Mouse (Mus musculus) ovary, postnatal 14 days (tissue): ENCODE data around the gene Gas2l3.
A peak's percentile ranks its signal among the peaks of the same experiment; 100 is the strongest.

Experiments used
- DNase-seq: peaks from one replicate; pipeline ENCODE4 v3.0.0; 2022; ENCODE audit warnings: low spot score

Gas2l3 gene

DNA sequence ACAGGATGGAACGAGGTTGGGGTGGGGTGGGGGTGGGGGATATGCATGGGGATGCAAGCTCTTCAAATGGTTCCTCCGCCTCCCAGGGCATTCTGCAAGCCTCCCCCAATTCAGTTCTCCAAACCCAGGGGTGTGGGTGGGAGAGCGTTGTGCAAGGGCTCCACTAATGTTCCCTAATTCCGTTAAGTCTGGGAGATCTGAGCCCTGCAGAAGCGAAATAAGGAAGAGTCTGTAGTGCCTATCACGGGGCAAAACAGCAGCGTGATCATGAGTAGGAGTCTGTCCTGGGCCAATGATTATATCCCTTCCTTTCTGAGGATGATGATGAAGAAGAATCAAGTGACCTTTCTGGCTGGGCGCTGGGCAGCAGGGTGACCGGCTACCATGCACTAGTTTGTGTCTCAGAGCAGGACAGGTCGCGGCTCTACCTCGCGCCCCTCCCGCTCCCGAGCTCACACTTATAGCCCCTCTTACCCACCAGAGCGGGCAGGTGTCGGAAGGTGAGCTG is 598 bp downstream of the Gas2l3 start:
- DNase-seq: no peak

DNA sequence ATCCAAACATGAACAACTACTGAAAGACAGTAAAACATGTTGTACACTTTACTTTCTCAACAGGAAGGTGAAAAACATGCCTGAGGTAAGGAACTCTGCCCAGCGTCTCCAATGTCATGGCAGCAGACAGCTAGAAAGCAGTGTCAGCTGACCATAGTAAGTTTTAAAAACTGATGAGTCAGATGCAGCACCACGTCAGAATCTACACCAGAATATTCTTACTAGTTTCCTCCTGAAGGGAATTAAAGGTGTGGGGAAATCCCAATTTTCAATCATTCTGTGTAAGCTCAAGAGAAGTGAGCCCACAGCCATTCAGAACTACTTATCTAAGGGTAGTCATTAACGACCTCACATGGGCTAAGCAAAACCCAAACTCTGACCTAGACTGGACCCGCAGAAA is 1.1 kb downstream of the Gas2l3 start:
- no peak for DNase-seq

DNA sequence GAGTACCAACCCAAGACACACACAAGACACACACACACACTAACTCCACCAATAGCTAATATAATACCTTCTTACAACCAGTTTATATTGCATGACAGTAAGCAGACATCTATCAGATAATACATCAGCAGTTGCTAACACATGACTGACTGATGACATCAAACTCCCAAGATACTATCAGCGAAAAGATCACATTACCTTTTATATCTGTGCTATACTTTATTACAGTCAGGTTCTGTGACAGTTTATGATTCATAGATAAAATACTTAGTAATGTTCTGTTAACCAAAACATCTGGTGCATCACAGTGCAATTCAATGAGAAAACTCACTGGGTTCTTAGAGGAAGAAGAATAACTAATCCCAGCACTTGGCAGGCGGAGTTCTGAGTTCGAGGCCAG is 1.8 kb downstream of the Gas2l3 start:
- no peak for DNase-seq

DNA sequence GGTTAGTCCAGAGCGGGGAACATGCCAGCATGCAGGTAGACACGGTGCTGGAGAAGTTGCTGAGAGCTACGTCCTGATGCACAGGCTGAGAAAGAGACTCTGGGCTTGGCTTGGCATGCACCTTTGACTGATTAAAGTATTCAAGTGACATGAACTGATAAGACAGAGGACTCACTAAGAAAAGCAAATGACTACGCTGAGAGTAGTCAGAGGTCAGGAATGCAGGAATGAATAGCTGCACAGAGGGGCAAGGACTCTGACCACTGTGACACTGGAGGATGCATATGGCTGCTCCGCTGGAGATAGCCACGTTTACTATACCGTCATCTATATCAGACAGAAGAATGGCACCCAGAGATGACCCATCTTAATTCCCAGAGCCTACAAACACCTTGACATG is 4.4 kb downstream of the Gas2l3 start:
- no peak for DNase-seq

DNA sequence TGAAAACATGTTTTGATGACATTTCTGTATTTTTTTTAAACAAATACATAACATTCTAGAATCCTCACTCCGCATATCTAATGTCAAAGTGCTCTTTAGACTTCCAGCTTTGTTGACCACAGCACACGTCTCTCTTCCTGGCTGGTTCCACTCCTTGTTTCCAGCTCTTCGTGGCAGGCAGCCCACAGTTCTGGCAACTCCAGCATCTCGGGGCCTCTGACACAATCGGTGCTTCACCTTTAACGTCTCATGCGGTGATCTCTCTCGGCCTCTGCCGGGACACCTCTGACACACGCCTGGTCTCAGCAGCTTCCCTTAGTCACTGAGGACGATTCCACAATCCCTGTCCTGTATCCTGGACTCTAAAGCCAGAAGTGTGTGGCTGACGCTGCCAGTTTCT is 5.8 kb downstream of the Gas2l3 start:
- DNase-seq: no peak

DNA sequence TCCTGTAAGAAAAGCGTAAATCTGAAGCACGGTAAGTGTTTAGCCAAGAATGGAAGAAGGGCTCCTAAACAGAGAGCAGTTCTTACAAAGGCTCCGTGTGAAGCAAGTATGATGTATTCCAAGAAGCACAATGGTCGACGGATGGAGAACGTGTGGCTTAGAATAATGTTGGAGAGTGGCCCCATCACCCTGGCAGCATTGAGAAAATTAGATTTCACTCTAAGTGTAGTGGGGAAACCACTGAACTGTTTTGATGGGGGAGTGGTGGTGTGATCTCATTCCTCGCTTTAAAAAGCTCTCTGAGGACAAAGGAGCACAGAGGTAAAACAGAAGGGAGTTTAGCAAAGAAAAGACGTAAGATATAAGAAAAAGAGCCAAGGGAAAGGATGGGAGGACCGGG is 6.3 kb downstream of the Gas2l3 start:
- no peak for DNase-seq

DNA sequence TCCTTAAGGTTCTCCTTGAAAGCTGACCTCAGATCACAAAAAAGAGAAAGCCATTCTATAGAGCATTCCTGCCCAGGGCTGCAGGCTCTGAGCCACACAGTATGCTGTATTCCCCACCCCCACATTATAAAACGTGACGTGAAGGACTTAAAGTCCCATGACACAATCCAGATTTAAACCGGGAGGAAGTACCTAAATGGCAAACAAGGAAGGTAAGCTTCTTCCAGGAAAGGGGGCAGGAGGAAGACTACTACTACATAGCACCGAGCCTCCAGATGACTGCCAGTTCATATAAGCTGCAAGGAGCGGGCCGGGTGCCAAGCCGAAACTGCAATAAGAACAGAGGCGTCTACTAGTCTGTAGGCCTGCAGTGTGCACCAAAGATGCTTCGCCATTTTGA is 7.8 kb downstream of the Gas2l3 start:
- no peak for DNase-seq

DNA sequence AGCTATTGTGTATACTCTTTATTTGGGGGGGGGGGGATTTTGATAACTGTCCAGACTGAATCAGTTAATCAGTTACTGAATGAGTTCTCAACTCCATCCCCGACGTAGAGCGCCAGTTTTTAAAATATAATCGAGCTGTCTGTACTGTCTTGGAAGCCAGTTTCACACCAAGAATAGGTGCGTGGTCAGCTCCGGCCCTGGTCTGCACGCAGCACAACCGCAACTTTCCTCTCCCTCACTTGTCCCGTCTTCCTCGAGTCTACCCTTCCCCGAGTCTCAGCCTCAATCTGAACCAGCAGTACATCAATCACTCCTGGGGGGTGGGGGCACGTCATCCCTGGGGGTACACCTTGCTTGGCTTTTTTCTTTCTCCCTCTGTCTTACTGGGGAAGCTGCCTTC is 8.4 kb downstream of the Gas2l3 start:
- DNase-seq: no peak

DNA sequence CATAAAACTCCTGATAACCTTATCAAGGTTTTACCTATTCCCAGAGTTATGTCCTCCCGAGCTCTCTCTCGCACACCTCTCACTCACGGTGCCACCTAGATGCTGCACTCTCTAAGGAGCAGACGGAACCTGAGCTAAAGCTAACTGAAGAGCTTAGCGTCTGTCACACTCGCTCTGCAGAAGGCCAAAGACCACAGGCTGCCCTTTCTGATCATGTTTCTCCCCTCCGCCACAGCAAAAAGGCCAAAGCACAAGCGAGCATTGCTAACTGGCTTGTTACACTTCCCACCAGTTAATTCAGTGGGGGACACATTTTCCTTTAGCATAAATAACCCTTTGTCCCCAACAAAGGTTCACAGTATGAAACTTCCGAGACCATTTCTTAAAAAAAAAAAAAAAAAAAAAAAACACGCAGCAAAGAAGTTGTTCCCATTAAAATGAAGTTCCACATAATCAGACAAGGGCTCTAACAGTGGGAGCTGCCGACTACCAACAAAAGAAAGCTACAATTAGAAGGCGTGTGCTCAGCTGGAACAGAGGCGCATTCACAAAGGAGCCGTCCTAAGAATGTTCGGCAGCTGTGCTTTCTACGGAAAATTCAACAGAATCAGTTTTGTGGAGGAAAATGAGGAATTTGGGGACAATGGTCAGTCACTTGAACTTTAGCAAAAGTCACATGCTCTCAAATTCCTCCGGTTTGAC is 9.1 kb downstream of the Gas2l3 start:
- DNase-seq: no peak

DNA sequence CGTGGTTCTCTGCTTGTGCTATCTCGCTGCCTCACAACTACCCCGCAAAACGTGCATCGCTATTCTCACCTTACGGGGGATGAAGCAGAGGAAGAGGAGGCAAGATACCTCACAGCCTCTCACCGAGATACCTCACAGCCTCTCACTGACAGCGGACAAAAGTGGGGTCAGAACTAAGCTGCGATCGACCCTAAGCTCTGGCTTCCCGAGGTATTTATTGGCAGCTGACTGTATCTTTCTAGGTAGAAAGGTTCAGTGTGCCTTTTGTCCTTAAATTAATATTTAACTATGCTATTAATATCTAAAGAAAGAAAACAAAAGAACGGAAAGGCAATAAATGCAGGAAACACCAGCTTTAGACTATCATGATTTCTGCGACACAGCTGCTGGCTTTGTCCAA is 11.0 kb downstream of the Gas2l3 start:
- DNase-seq: no peak

DNA sequence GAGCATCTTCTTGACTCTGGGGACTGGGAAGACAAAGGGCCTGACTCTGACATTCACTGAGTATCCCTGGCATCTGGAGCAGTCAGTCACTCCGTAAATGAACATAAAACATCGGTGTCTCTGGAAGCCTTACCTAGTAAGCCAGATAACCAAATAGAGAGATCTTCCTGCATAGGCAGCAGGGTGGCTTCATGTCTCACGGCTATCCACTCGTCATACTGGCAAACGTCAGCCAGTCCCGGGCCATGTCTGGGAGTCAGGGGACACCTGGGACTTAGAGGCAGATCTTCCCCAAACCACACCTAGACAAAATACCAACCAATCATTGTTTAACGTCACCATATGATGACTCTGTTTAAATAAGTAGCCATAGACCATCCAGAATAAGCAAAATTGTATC is 13.0 kb downstream of the Gas2l3 start:
- no peak for DNase-seq

DNA sequence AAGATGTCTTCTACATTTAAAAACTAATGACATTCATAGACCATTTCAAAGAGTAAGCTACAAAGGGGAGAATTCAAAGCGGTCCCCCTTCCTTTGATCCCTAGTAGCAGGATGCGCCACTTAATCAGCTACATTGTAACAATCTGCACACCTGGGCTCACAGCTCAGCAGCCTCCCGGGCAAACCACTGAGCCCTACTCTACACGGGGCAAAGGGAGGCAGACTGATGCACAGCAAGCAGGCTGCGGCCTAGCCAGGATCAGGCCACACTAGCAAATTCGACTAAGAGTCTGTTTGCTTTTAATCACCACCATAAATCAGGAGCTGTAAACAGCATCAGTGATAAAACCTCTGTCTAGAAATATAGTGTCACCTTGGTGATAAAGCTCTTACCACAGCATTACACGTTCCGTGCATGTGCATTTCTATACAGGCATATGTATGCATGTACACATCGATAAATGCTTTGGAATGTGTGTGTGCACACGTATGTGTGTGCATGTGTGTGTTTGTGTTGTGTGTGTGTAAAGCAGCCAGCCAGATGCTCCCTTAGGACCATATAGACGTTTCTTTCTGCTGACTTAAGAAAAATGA is 18.9 kb downstream of the Gas2l3 start:
- DNase-seq: no peak

DNA sequence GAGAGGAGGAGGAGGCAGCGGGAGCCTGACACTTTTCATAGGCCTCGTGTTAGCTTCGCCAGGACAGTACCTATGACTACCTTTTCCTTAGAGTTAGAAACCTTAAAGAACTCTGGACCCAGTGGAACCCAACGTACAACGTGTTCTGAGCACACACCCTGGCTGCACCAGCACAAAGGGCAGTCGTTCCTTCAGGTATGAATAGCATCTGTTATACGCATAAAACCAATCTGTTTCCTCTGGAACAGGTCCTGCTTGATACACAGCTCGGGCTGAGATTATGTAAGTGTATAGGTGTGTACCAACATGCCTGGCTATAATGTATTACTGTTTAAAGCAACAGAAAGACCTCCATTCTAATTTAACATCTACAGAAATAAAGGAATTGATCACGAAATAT is 19.6 kb downstream of the Gas2l3 start:
- no peak for DNase-seq

DNA sequence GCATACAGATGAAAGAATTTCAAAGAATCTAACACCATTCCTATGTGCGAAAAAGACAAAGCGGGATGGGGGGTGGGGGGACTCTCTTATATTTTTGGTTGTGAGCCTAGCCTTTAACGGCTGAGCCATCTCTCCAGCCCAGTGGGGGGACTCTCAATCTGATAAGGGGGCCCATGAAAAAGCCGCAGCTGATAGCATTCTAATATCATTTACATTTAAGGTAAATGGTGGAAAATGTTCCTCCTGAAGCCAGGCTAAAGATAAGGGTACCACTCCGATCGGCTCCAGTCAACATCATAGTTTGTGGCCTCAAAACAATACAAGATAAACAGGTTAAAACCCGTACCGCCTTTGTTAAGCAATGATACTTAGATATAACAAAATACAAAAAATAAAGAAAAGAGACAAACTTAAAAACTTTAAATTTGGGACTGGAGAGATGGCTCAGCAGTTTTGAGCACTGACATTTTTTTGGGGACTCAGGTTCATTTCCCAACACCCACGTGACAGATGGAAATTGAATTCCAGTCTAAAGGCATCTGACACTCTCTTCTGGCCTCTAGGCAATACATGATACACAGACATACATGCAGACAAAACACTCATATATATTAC is 20.5 kb downstream of the Gas2l3 start:
- no peak for DNase-seq

DNA sequence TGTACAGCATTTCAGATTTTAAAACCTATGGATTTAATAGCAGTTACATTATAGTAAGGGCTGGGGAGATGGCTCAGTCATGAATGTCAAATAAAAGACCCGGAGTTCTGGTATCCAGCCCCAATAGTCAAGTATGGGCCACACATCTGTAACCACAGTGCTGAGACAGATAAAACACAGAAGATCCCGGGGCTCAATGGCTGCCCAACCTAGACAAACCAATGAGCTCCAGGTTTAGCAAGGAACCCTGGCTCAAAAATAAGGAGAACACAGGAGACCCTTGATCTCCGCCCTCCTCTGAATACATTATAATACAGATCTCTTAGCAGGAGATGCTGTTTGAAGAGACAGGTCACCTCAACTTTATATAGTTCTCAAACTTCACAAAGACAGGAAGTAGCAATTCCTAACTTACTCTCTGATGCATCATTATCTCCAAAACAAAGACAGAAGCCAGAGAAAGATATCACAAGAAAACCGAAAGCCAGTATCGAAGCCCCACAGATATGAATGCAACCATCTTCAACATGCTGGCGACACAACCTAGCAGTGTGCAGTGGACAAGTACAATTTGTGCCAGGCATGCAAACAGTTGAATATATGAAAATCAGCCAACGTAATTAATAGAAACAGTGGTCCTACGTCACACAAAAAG is 21.1 kb downstream of the Gas2l3 start:
- no peak for DNase-seq

DNA sequence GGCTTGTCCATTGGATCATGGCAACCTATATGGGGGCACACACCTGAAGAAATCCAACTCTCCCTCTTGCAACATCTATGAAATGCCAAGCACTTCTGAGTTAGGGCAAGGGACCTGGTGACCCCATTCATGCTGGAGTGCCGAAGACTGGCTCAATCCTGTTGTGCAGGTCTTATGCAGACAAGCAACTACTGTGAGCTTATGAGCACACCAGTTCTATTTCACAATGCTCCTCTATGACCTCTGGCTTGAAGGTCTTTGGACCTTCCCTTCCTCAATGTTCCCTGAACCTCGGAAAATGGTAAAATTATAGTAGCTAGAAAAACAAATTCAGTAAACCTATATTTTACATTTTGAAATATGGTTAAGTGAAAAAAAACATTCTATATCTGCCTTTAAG is 25.8 kb downstream of the Gas2l3 start:
- no peak for DNase-seq

DNA sequence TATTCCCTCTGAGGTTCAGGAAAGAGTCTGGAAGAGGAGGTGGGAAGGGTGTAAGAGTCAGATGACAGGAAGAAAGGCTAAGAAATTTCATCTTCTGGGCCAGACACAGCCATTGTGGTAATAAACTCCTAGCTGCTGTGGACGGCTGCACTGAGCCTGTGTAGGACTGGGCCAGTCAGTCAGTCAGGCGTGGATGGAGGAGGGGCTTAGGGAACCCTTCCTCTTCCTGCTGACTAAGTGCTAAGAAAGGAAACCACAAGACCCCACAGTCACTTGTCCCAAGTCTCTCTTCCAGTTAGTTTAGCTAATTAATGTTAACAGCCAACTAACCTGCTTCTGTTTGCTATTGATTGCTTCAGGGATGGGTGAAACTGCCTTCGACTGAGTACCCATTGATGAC is 28.3 kb downstream of the Gas2l3 start:
- DNase-seq: no peak

DNA sequence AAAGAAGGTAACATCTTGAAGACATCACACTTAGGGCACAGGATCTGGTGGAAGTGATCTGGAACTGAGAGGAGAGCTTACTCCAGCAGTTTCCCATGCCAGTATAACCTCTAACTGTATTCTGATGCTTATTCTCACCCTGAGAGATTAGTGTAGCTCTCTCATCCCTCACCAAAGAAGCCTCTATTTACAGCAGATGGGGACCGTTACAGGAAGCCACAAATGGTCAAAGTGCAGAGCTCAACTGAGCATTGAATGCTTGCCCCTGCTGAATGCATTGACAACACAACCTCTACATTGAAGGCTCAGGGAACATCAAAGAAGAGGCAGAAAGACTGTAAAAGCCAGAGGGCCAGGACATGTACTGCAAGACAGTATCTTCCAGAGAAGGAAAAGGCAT is 36.2 kb downstream of the Gas2l3 start:
- DNase-seq: no peak

DNA sequence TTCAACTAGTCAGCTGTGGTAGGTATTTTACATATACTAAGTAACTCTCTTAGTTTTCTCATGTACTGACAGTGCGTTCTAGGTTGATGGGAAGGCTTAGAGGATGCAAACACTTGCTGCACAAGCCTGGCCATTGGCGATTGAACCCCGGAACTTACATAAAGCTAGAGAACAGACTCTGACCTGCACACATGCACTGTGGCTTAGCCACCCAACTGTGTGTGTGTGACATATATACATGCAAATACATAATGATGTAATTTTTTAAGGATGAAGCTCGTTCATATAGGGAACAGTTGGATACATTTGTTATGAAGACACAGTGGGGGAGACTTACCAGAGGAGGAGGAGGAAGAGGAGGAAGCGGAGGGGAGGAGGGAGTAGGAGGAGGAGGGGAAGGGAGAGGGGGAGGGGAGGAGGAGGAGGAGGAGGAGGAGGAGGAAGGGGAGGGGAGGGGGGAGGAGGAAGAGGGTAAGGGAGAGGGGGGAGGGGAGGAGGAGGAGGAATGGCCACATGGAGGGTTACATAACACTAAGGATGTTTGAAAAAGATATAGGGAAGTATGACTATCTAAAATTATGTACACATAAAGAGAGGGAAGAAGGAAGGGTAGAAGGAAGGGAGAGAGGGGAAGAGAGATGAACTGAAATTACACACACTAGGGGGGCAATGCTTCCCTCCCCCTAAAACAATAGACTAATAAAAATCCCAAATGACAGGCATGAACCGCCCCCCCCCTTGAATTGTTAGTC is 36.9 kb downstream of the Gas2l3 start:
- no peak for DNase-seq

DNA sequence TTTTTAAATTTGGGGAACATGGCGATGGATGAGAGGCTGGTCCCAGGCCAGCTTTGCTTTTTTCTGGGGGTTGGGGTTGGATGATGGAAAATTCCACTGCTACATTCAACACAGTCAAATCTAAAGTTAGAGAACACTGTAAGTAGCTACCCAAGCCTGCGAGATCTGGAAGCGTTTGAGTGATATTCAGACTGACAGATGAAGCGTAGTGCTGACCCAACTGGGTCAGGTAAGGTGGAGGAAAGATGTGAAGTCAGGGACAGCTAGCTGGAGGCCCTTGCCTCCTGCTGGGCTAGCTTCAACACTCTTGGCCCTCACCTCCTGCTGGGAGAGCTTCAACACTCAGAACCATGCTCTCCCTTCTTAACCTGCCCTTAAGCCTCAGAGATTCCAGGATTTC is 38.8 kb downstream of the Gas2l3 start:
- DNase-seq: no peak

DNA sequence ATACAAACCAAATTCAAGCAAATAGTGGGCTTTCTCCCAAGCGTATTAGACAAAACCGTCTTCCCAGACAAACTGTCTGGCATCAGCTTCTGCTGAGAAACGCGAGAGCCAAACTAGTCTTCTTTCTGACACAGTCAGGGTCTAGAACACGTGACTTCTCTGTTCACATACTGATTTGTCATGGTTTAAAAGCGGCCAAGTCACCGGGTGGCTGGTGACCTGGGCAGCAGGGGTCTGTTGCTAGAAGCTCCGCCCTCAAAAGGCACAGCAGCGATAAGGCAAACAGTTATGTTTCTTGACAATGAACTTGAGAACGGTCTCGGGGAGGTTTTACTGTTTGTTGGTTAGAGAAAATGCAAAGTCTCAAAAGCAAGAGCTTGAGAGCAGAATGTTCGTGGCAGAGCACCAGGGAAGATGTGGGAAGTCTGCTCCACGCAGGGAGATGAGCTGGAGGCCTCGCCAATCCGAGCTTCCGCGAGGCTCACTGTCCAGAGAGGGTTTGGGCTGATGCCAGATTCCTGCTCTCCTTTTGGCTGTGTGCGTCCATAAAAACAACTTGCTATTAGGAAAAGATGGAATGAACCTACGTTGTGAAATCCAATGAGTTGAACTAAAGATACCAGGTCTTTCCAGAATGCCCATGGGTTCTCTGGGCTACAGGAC is 43.0 kb downstream of the Gas2l3 start:
- peak; percentile 33 for DNase-seq

DNA sequence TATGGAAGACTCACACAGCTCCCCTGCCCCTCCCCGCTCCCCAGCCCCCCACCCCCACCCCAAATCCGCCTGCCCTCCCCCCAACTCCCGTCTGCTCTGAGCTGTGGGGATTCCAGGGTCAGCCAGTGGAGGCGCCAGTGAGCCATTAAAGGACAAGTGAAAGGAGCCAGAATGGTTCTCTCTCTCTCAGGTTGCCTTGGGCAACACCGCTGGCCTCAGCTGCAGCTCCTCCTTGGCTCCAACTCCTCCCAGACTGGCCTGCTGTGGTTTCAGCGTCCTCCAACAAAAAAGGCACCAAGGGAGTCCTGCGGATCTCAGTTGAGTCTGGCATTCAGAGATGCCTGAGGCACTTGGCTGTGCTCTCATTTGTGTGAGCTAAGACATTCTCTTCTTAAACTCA is 47.9 kb downstream of the Gas2l3 start:
- peak; percentile 39 for DNase-seq
